Mouse (Mus musculus): ENCODE results near the gene Gpr160. TPM values are rescaled to one million over a fixed set of nuclear protein-coding genes. Genes with fewer than 3 reads are reported as not detected.

The Gpr160 gene
- polyA plus RNA-seq, 1 experiment from 2014 or later, result 9.3 TPM

- Histone ChIP-seq H3K9me3 (no peaks in the 10 kb centered on the region), H3K9ac (no peak overlapping the region), H3K27me3 (replicated peaks) (no peaks in the 10 kb centered on the region), H3K4me1 (replicated peaks) (no peaks in the 10 kb centered on the region), H3K36me3 (peaks cover 6% of the 10 kb centered on the region), H3K4me3 (replicated peaks) (no peak overlapping the region), H3K4me2 (replicated peaks) (no peak overlapping the region), H3K27ac (no peak overlapping the region)
- no peak for ATAC-seq
- WGBS, result 90% methylated on average over 3 of the region's 3 CpGs
Measured at GRCm38 (mm10) chr3:30927664-30928063, 71.9 kb downstream of the Gpr160 start.

GRCm38 (mm10) chr3:30929828-30930227 lies 74.1 kb downstream of the Gpr160 start:
- no peak overlapping the region for H3K4me3 ChIP-seq (replicated peaks)
- H3K4me1 ChIP-seq (replicated peaks), result no peaks in the 10 kb centered on the region
- no peak overlapping the region for H3K27ac ChIP-seq
- H3K9me3 ChIP-seq, result no peaks in the 10 kb centered on the region
- no peak for ATAC-seq
- 69% methylated on average over 3 of the region's 3 CpGs for WGBS
- H3K36me3 ChIP-seq, result peaks cover 6% of the 10 kb centered on the region; the same call in 1 of the 2 replicates
- H3K27me3 ChIP-seq (replicated peaks), result no peaks in the 10 kb centered on the region
- H3K4me2 ChIP-seq (replicated peaks), result no peak overlapping the region
- no peak overlapping the region for H3K9ac ChIP-seq

- H3K36me3 ChIP-seq, result peaks cover 11% of the 10 kb centered on the region
Measured at GRCm38 (mm10) chr3:30934384-30934783, 78.6 kb downstream of the Gpr160 start.

More at GRCm38 (mm10) chr3:30934384-30934783, 78.6 kb downstream of the Gpr160 start:
- Histone ChIP-seq H3K27me3 (replicated peaks) (no peaks in the 10 kb centered on the region), H3K9ac (no peak overlapping the region), H3K9me3 (no peaks in the 10 kb centered on the region), H3K27ac (no peak overlapping the region), H3K4me3 (replicated peaks) (no peak overlapping the region), H3K4me2 (replicated peaks) (no peak overlapping the region), H3K4me1 (replicated peaks) (no peaks in the 10 kb centered on the region)
- no peak for ATAC-seq

Other genes starting within 250 kb of the Gpr160 start
- not detected in 2 replicates for gene Lrriq4, start 211.4 kb upstream of the Gpr160 start, polyA plus RNA-seq (2015; fragmentation: Nextera tagmentation; extraction: Ambion mirVana)
- gene Lrrc34, start 208.1 kb upstream of the Gpr160 start, polyA plus RNA-seq (2015; fragmentation: Nextera tagmentation; extraction: Ambion mirVana), result 0.40 and 0.48 TPM in 2 replicates
- gene Lrrc31, start 156.1 kb upstream of the Gpr160 start, polyA plus RNA-seq (2015; fragmentation: Nextera tagmentation; extraction: Ambion mirVana), result 1.3 and 1.9 TPM in 2 replicates
- gene Samd7, start 109.7 kb upstream of the Gpr160 start, polyA plus RNA-seq (2015; fragmentation: Nextera tagmentation; extraction: Ambion mirVana), result not detected in 2 replicates
- 68.3 and 83.5 TPM in 2 replicates for gene Sec62, start 63.1 kb upstream of the Gpr160 start, polyA plus RNA-seq (2015; fragmentation: Nextera tagmentation; extraction: Ambion mirVana)
- 5.5 and 6.9 TPM in 2 replicates for gene Phc3, start 113.5 kb downstream of the Gpr160 start, polyA plus RNA-seq (2015; fragmentation: Nextera tagmentation; extraction: Ambion mirVana)
- 33.7 and 38.5 TPM in 2 replicates for gene Prkci, start 139.8 kb downstream of the Gpr160 start, polyA plus RNA-seq (2015; fragmentation: Nextera tagmentation; extraction: Ambion mirVana)
- gene Skil, start 239.1 kb downstream of the Gpr160 start, polyA plus RNA-seq (2015; fragmentation: Nextera tagmentation; extraction: Ambion mirVana), result 17.5 and 21.3 TPM in 2 replicates